ENCODE assay signal across 9 mouse cellular contexts in genomic region chr2:167417694-167418093, GRCm38 (mm10). TPM values are rescaled to one million over a fixed set of nuclear protein-coding genes. Genes with fewer than 3 reads are reported as not detected.
DNase-seq lines count a peak whose midpoint lies in the region; ATAC-seq and TF ChIP-seq lines count a peak whose summit lies in the region.
"Had no signal": no experiment of that assay in that cellular context is flagged by ENCODE, and none has a peak within 500 bp of the region (broad histone marks: within the 10 kb centered on the region; RNA-seq: fewer than 3 reads in every experiment).

No protein-coding gene starts in this region.

- H3K27me3 ChIP-seq in midbrain, postnatal 0 days (ENCODE audit: insufficient read depth, low read length) = no peaks in the 10 kb centered on the region
- H3K27me3 ChIP-seq: hindbrain, embryonic 15.5 days; stomach, embryonic 15.5 days had no signal

- no peak overlapping the region for H3K4me2 ChIP-seq in midbrain, postnatal 0 days (ENCODE audit: low read depth, low read length, poor library complexity, severe bottlenecking)
- H3K4me2 ChIP-seq: hindbrain, embryonic 15.5 days; stomach, embryonic 15.5 days had no signal

- no peak overlapping the region for H3K4me3 ChIP-seq in bone marrow, adult 2 months (replicated peaks; ENCODE audit: control insufficient read depth, low read depth, low read length)
- H3K4me3 ChIP-seq in midbrain, postnatal 0 days (ENCODE audit: low read depth, low read length) = no peak overlapping the region
- H3K4me3 ChIP-seq: hindbrain, embryonic 15.5 days; stomach, embryonic 15.5 days had no signal

- peak; percentile 77 for TF ChIP-seq CTCF in bone marrow, adult 2 months (IDR thresholded peaks at IDR 0.05; ENCODE audit: control insufficient read depth, insufficient read depth, low read length)
- peak; percentile 80 for TF ChIP-seq CTCF in midbrain, postnatal 0 days (IDR thresholded peaks at IDR 0.05)

- no peaks in the 10 kb centered on the region for H3K36me3 ChIP-seq in midbrain, postnatal 0 days (ENCODE audit: insufficient read depth, low read length)
- H3K36me3 ChIP-seq: hindbrain, embryonic 15.5 days; stomach, embryonic 15.5 days had no signal

- H3K9ac ChIP-seq in midbrain, postnatal 0 days (replicated peaks; ENCODE audit: low read length, poor library complexity, severe bottlenecking) = no peak overlapping the region
- H3K9ac ChIP-seq: hindbrain, embryonic 15.5 days; stomach, embryonic 15.5 days had no signal

- DNase-seq in 3T3-L1 (ENCODE audit: low read depth, low spot score) (peak; percentile 84), A20 (ENCODE audit: low read depth, low spot score) (peak; percentile 73)
- DNase-seq in gastrocnemius, adult 18-20 months (ENCODE audit: low spot score) = peak; percentile 72
- DNase-seq in layer of hippocampus, adult 9-11 months = peak; percentile 40
- peak; percentile 74 for DNase-seq in midbrain, postnatal 0 days (ENCODE audit: low spot score)
- peak; percentile 19 to 46 for DNase-seq in thymus, adult 18-20 months

- H3K27ac ChIP-seq in bone marrow, adult 2 months (ENCODE audit: control insufficient read depth, insufficient read depth, low read depth, low read length, poor library complexity) = no peak overlapping the region
- H3K27ac ChIP-seq in midbrain, postnatal 0 days (ENCODE audit: low read depth, low read length) = no peak overlapping the region
- H3K27ac ChIP-seq: hindbrain, embryonic 15.5 days; stomach, embryonic 15.5 days had no signal

- no peak for ATAC-seq in midbrain, postnatal 0 days (ENCODE audit: low FRiP score)

- no peaks in the 10 kb centered on the region for H3K4me1 ChIP-seq in bone marrow, adult 2 months (ENCODE audit: control insufficient read depth, insufficient read depth, low read length)
- H3K4me1 ChIP-seq in midbrain, postnatal 0 days (ENCODE audit: insufficient read depth, low read length) = peaks cover 12% of the 10 kb centered on the region; the same call in 1 of the 2 replicates

- TF ChIP-seq POLR2A in bone marrow, adult 2 months (IDR thresholded peaks at IDR 0.05; ENCODE audit: borderline replicate concordance, control insufficient read depth, low read depth, low read length) = no peak

- H3K9me3 ChIP-seq in midbrain, postnatal 0 days (ENCODE audit: low read length) = no peaks in the 10 kb centered on the region
- H3K9me3 ChIP-seq: hindbrain, embryonic 15.5 days; stomach, embryonic 15.5 days had no signal

- 20% methylated on average over 4 of the region's 4 CpGs for WGBS in bone marrow, adult 2 months
- WGBS in midbrain, postnatal 0 days = 34% methylated on average over 4 of the region's 4 CpGs

RNA-seq across cellular contexts. Expression of gene Slc9a8, which starts 3.8 kb away (rescaled TPM):
- polyA plus RNA-seq in bone marrow, adult 2 months (2011; ENCODE audit: insufficient read depth, insufficient read length, low replicate concordance, missing spikeins) = 20.2 and 49.4 TPM in 2 replicates
- 10 to 100 TPM; 24.5 to 26.0 TPM for total RNA-seq in gastrocnemius, adult 18-20 months (2021)
- 30.6 and 36.2 TPM in 2 replicates for total RNA-seq in midbrain, postnatal 0 days (2014; rRNA removed)
- 17.9 TPM in 2 replicates for polyA plus RNA-seq in midbrain, postnatal 0 days (2015; fragmentation: Nextera tagmentation; extraction: Ambion mirVana)

Comparison
In these comparisons a context has a peak if more than half of its experiments do, and no peak if none do; other contexts are left out.
1. DNase-seq: peak in every context shown above with its lines; median percentile 84 in 3T3-L1; 74 in midbrain, postnatal 0 days; 73 in A20; 72 in gastrocnemius, adult 18-20 months; 40 in layer of hippocampus, adult 9-11 months; 32 in thymus, adult 18-20 months.